Mouse (Mus musculus) small intestine, adult 10 weeks (tissue): ENCODE results near the gene Tas2r140. TPM values are rescaled to one million over a fixed set of nuclear protein-coding genes. Genes with fewer than 3 reads are reported as not detected.

Experiments
- polyA plus RNA-seq: library from polyadenylated mRNA; stranded (reverse); fragments of 350-450 nt; fragmentation: Illumina TruSeq; extraction: RNeasy Lipid Tissue Mini Kit (QIAGEN cat#74804); gene quantifications from one replicate; pipeline ENCODE4 v1.2.3, GENCODE M21; 2014; ENCODE audit warnings: low replicate concordance

The Tas2r140 gene
- polyA plus RNA-seq, result not detected

GRCm38 (mm10) chr6:133055716-133056115 lies at the start of gene Tas2r140:
Gene Tas2r140, minus strand, starts transcription at chr6:133055816.

GRCm38 (mm10) chr6:133104609-133104921 lies 48.9 kb upstream of the Tas2r140 start, which contains the start of gene Smim10l1:
Gene Smim10l1, plus strand, starts transcription at chr6:133104909.

GRCm38 (mm10) chr6:133037001-133037400 lies 18.6 kb downstream of the Tas2r140 start, which contains the start of gene Tas2r103:
Gene Tas2r103, minus strand, starts transcription at chr6:133037101.

Other genes starting within 250 kb of the Tas2r140 start
- not detected for gene Tas2r123, start 208.7 kb downstream of the Tas2r140 start, polyA plus RNA-seq
- not detected for gene Tas2r116, start 200.4 kb downstream of the Tas2r140 start, polyA plus RNA-seq
- not detected for gene Tas2r110, start 187.8 kb downstream of the Tas2r140 start, polyA plus RNA-seq
- not detected for gene Tas2r113, start 162.8 kb downstream of the Tas2r140 start, polyA plus RNA-seq
- not detected for gene Tas2r125, start 146.2 kb downstream of the Tas2r140 start, polyA plus RNA-seq
- not detected for gene Tas2r129, start 104.7 kb downstream of the Tas2r140 start, polyA plus RNA-seq
- not detected for gene Tas2r131, start 97.9 kb downstream of the Tas2r140 start, polyA plus RNA-seq
- gene Tas2r109, start 74.9 kb downstream of the Tas2r140 start, polyA plus RNA-seq, result not detected
- gene Tas2r103, start 18.7 kb downstream of the Tas2r140 start, polyA plus RNA-seq, result not detected
- gene Smim10l1, start 49.1 kb upstream of the Tas2r140 start, polyA plus RNA-seq, result 159 TPM
- gene 5530400C23Rik, start 236.4 kb upstream of the Tas2r140 start, polyA plus RNA-seq, result not detected